Mouse (Mus musculus): ENCODE data around the gene Ccdc170.

- no peak for TF ChIP-seq CTCF (conservative IDR thresholded peaks at IDR 0.05; ENCODE audit: low read length)
- TF ChIP-seq NANOG (IDR thresholded peaks at IDR 0.05; ENCODE audit: borderline replicate concordance, low read length) = no peak
These were observed 50.4 kb downstream of the Ccdc170 start for GRCm38 (mm10) chr10:4532731-4533130.

Data from E14TG2a.4 (cell line).